Mouse (Mus musculus) adrenal gland, adult 2 months (tissue): ENCODE data around the gene Gm7358. TPM values are rescaled to one million over a fixed set of nuclear protein-coding genes. Genes with fewer than 3 reads are reported as not detected.
"Not testable (repeated sequence)": the region's sequence is repeated elsewhere in the genome, so short reads cannot be mapped to it uniquely, and the experiment has no call there.

Source experiments
- DNase-seq: peaks from one replicate; pipeline ENCODE4 v3.0.0; 2021
- long read RNA-seq: library from polyadenylated mRNA; stranded (forward); transcript quantifications from one replicate; pipeline ENCODE4 v2.0.0, GENCODE M21; 2021
- polyA plus RNA-seq: library from polyadenylated mRNA; depleted of rRNA; stranded (reverse); fragments of >200 nt; gene quantifications from 2 replicates; pipeline ENCODE4 v1.2.3, GENCODE M21; 2012; rRNA removed
- total RNA-seq, 2 experiments: library from RNA; stranded (reverse); gene quantifications; 2 replicates each; pipeline ENCODE4 v1.2.3; 2021

Gm7358 gene
- total RNA-seq (not detected), polyA plus RNA-seq (not detected in 2 replicates)
- long read RNA-seq, result 0 reads

GRCm38 (mm10) chr17:14059431-14059830, at the start of gene Gm7358:
Gene Gm7358 (minus strand): TSS chr17:14059531.
- not testable (repeated sequence) for DNase-seq

- not testable (repeated sequence) for DNase-seq
Observed at GRCm38 (mm10) chr17:14103018-14103417, 43.7 kb upstream of the Gm7358 start.

- DNase-seq, result peak; percentile 26
Observed at GRCm38 (mm10) chr17:14101446-14101980, 42.2 kb upstream of the Gm7358 start.

- DNase-seq, result not testable (repeated sequence)
Observed at GRCm38 (mm10) chr17:14099886-14100285, 40.6 kb upstream of the Gm7358 start.

- DNase-seq, result not testable (repeated sequence)
Observed at GRCm38 (mm10) chr17:14094165-14094564, 34.8 kb upstream of the Gm7358 start.

- not testable (repeated sequence) for DNase-seq
Observed at GRCm38 (mm10) chr17:14086629-14087028, 27.3 kb upstream of the Gm7358 start.

- DNase-seq, result not testable (repeated sequence)
Observed at GRCm38 (mm10) chr17:14041880-14042279, 17.5 kb downstream of the Gm7358 start.

GRCm38 (mm10) chr17:14037012-14037411, 22.3 kb downstream of the Gm7358 start:
- not testable (repeated sequence) for DNase-seq

GRCm38 (mm10) chr17:14036113-14036512, 23.2 kb downstream of the Gm7358 start:
- DNase-seq, result not testable (repeated sequence)

Other genes starting within 250 kb of the Gm7358 start
- gene Gm7168, start 111.2 kb downstream of the Gm7358 start, total RNA-seq, result not detected
- gene Gm7168, start 111.2 kb downstream of the Gm7358 start, polyA plus RNA-seq, result not detected in 2 replicates
- not detected for gene Gm7356, start 55.8 kb downstream of the Gm7358 start, total RNA-seq
- not detected in 2 replicates for gene Gm7356, start 55.8 kb downstream of the Gm7358 start, polyA plus RNA-seq
- 1 to 10 TPM; 1.1 to 1.9 TPM for gene Dact2, start 144.8 kb upstream of the Gm7358 start, total RNA-seq
- gene Dact2, start 144.8 kb upstream of the Gm7358 start, polyA plus RNA-seq, result 1.6 and 4.0 TPM in 2 replicates
- gene Smoc2, start 220.0 kb upstream of the Gm7358 start, total RNA-seq, result 10 to 100 TPM; 30.5 to 44.2 TPM
- 108 and 121 TPM in 2 replicates for gene Smoc2, start 220.0 kb upstream of the Gm7358 start, polyA plus RNA-seq